Mouse (Mus musculus) forebrain, embryonic 12.5 days (tissue): ENCODE data around the gene Gpt2. TPM values are rescaled to one million over a fixed set of nuclear protein-coding genes. Genes with fewer than 3 reads are reported as not detected.

Experiments used
- ATAC-seq: fragments of 200-750 bp; cut with Nextera tagmentation; 2 replicates; pipeline ENCODE4 v1.8.0; 2017; ENCODE audit warnings: moderate TSS enrichment; ENCODE audit not compliant: low FRiP score
- H3K27ac ChIP-seq: fragments of 300-500 bp; sonication (generic); 2 replicates; pipeline ENCODE4 v1.5.1; 2016; ENCODE audit warnings: mild to moderate bottlenecking
- H3K27me3 ChIP-seq: fragments of 300-500 bp; sonication (generic); 2 replicates; pipeline ENCODE4 v1.6.1; 2016; ENCODE audit warnings: mild to moderate bottlenecking
- H3K36me3 ChIP-seq: fragments of 300-500 bp; sonication (generic); replicated peaks from 2 replicates; pipeline ENCODE4 v1.6.1; 2016; ENCODE audit warnings: mild to moderate bottlenecking
- H3K4me1 ChIP-seq: fragments of 300-500 bp; sonication (generic); 2 replicates; pipeline ENCODE4 v1.6.1; 2016
- H3K4me2 ChIP-seq: fragments of 300-500 bp; sonication (generic); 2 replicates; pipeline ENCODE4 v1.6.1; 2016; ENCODE audit warnings: mild to moderate bottlenecking, moderate library complexity
- H3K4me3 ChIP-seq: fragments of 300-500 bp; sonication (generic); replicated peaks from 2 replicates; pipeline ENCODE4 v1.5.1; 2016; ENCODE audit warnings: mild to moderate bottlenecking
- H3K9ac ChIP-seq: fragments of 300-500 bp; sonication (generic); 2 replicates; pipeline ENCODE4 v1.6.1; 2016; ENCODE audit warnings: mild to moderate bottlenecking
- H3K9me3 ChIP-seq: fragments of 300-500 bp; sonication (generic); 2 replicates; pipeline ENCODE4 v1.6.1; 2016
- WGBS: fragments of 180-500 bp; shearing (Covaris S2); methylation state at CpG from one replicate; pipeline ENCODE4 v1.1.7; 2016; 5-methylcytosine and 5-hydroxymethylcytosine counted together
- polyA plus RNA-seq: library from polyadenylated mRNA; unstranded; fragments of >200 nt; fragmentation: Nextera tagmentation; extraction: Ambion mirVana; gene quantifications from 2 replicates; pipeline ENCODE4 v1.2.1, GENCODE M21; 2016

Gene Gpt2
- polyA plus RNA-seq, 1 experiment from 2014 or later = 38.3 TPM

DNA sequence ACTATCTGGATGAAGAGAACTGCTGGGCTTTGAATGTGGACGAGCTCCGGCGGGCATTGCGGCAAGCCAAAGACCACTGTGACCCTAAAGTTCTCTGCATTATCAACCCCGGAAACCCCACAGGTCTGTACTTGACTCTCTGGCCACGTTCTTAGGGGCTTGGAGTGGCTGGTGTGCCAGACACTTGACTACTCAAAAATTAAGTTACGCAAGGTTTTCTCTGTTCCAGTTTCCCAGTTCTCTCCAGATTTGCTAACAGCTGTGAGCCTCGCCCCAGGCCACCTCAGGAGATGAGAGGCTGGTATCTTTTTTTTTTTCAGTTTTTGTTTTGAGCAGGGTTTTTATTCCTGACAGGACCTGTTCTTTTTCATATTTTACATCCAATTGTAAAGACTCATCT is 19.9 kb downstream of the Gpt2 start:
- Histone ChIP-seq H3K4me2 (no peak overlapping the region), H3K27ac (no peak overlapping the region), H3K9me3 (no peaks in the 10 kb centered on the region), H3K4me1 (no peaks in the 10 kb centered on the region), H3K4me3 (no peak overlapping the region), H3K27me3 (no peaks in the 10 kb centered on the region), H3K36me3 (peaks cover 78% of the 10 kb centered on the region), H3K9ac (no peak overlapping the region)
- WGBS = 92% methylated on average over 8 of the region's 8 CpGs
- no peak for ATAC-seq

DNA sequence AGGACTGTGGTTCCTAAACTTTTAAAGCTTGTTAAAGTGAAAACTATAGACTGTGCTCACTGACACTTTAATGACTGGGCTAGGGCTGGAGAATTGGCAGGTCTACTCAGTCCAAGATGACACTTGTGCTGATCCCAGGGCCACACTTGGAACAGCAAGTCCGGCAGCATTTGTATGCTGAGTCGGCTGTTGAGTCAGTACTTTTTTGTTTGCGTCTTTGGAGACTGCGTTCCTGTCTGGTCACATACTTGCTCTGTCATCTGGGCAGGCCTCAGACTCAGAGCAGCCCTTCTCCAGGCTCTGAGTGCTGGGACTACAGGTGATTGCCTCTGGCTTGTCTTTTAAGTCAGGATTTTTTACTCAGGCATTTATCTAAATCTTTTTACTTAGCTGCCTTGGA is 20.9 kb downstream of the Gpt2 start:
- Histone ChIP-seq H3K36me3 (peaks cover 84% of the 10 kb centered on the region), H3K4me3 (no peak overlapping the region), H3K27me3 (no peaks in the 10 kb centered on the region), H3K9ac (no peak overlapping the region), H3K27ac (no peak overlapping the region), H3K4me1 (no peaks in the 10 kb centered on the region), H3K9me3 (no peaks in the 10 kb centered on the region), H3K4me2 (no peak overlapping the region)
- WGBS = 87% methylated on average over 4 of the region's 4 CpGs
- ATAC-seq = no peak

DNA sequence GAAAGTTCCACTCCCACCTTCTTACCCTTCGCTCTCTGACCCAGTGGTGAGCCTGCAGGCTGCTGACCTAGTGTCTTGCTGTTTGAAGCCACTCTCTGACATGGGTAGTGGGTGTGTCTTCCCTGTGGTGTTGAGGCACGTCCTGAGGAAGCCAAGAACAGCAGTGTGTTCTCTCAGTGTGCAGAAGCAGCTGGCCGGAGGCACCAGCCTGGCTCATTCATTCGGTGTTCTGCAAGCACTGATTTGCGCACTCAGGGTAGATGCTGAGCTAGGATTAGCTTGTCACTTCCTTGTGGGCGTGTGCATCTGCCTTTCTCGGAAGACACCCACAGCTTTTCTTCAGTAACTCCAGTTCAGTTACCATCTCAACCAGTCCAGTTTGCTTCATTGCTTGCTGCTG is 23.0 kb downstream of the Gpt2 start:
- no peak overlapping the region for H3K27ac ChIP-seq
- WGBS = 79% methylated on average over 7 of the region's 7 CpGs
- no peaks in the 10 kb centered on the region for H3K9me3 ChIP-seq
- ATAC-seq = no peak
- no peaks in the 10 kb centered on the region for H3K27me3 ChIP-seq
- H3K9ac ChIP-seq = no peak overlapping the region
- no peaks in the 10 kb centered on the region for H3K4me1 ChIP-seq
- peaks cover 76% of the 10 kb centered on the region for H3K36me3 ChIP-seq
- no peak overlapping the region for H3K4me2 ChIP-seq
- H3K4me3 ChIP-seq = no peak overlapping the region

DNA sequence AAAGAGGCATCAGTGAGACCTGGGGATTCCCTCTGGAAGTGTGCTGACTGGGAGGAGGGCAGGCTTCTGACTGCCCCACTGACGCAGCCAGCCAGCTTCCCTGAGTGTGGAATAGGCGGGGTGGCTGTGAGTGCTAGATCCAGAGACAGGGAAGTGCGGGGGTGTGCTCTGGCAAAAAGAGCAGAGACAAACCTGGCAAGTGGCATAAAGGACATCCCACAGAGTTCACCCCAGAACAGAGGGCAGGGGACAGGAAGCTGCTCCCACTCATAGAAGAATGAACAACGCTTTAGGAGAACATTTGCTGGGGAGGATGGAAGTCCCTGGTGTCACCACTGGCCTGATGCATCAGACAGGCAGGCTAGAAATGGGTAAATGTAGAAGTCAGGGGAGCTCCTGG is 25.0 kb downstream of the Gpt2 start:
- Histone ChIP-seq H3K27me3 (no peaks in the 10 kb centered on the region), H3K4me2 (no peak overlapping the region), H3K27ac (no peak overlapping the region), H3K4me1 (no peaks in the 10 kb centered on the region), H3K9ac (no peak overlapping the region), H3K9me3 (no peaks in the 10 kb centered on the region), H3K4me3 (no peak overlapping the region), H3K36me3 (peaks cover 77% of the 10 kb centered on the region)
- WGBS = 91% methylated on average over 4 of the region's 4 CpGs
- ATAC-seq = no peak

DNA sequence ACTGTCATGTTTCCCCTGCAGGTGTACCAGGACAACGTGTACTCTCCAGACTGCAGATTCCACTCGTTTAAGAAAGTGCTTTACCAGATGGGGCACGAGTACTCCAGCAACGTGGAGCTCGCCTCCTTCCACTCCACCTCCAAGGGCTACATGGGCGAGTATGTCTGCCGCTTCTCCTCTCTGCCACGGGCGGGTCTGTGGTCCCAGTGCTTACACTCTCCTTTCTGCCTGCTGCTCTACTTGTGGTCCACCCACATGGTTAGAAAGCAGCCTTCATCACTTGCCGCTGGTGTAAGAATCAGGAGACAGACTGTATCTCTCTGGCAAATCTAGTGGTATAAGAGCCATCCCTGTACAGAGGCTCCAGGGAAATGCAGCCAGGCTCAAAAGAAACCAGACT is 25.6 kb downstream of the Gpt2 start:
- no peaks in the 10 kb centered on the region for H3K4me1 ChIP-seq
- no peaks in the 10 kb centered on the region for H3K9me3 ChIP-seq
- 93% methylated on average over 10 of the region's 10 CpGs for WGBS
- peaks cover 81% of the 10 kb centered on the region for H3K36me3 ChIP-seq
- no peak overlapping the region for H3K9ac ChIP-seq
- H3K27ac ChIP-seq = no peak overlapping the region
- no peak overlapping the region for H3K4me3 ChIP-seq
- no peak for ATAC-seq
- H3K27me3 ChIP-seq = no peaks in the 10 kb centered on the region
- H3K4me2 ChIP-seq = no peak overlapping the region

DNA sequence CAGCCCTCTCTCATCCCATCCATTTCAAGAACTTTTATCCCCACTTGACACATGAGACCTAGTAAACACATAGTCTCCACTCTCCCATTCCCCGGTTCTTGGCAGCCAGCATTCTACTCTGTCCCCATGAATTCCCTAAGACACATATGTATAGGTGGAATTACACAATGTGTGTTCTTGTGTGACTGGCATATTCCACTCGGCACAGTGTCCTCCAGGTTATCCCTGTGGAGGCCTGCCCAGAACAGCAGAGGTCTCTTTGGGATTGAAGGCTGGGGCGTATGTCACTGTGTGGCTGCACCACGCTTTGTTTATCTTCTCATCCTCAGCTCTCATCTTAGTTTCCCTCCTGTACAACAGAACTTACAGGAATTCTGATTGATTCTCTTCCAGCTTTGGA is 28.2 kb downstream of the Gpt2 start:
- Histone ChIP-seq H3K4me1 (no peaks in the 10 kb centered on the region), H3K4me3 (no peak overlapping the region), H3K4me2 (no peak overlapping the region), H3K27ac (no peak overlapping the region), H3K9me3 (no peaks in the 10 kb centered on the region), H3K27me3 (no peaks in the 10 kb centered on the region), H3K36me3 (peaks cover 81% of the 10 kb centered on the region), H3K9ac (no peak overlapping the region)
- no peak for ATAC-seq
- WGBS = 96% methylated on average over 4 of the region's 4 CpGs

DNA sequence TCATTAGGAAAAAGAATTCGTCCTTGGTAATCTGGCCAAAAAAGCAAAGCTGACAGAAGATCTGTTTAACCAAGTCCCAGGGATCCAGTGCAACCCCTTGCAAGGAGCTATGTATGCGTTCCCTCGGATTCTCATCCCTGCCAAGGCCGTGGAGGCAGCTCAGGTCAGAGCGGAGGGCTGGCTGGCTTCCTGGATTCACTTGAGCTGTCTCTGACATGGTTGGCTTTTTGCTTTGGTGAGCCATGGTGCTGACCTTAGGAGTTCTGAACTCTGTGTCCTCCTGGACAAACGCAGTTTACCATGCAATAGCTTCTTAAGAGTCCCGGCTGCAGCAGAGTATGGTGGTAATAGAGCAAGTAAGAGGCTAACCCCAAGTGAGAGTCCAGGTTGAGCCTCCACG is 29.0 kb downstream of the Gpt2 start:
- Histone ChIP-seq H3K36me3 (peaks cover 77% of the 10 kb centered on the region), H3K4me3 (no peak overlapping the region), H3K9ac (no peak overlapping the region), H3K27ac (no peak overlapping the region), H3K27me3 (no peaks in the 10 kb centered on the region), H3K4me2 (no peak overlapping the region), H3K9me3 (no peaks in the 10 kb centered on the region), H3K4me1 (no peaks in the 10 kb centered on the region)
- 93% methylated on average over 8 of the region's 8 CpGs for WGBS
- ATAC-seq = no peak

DNA sequence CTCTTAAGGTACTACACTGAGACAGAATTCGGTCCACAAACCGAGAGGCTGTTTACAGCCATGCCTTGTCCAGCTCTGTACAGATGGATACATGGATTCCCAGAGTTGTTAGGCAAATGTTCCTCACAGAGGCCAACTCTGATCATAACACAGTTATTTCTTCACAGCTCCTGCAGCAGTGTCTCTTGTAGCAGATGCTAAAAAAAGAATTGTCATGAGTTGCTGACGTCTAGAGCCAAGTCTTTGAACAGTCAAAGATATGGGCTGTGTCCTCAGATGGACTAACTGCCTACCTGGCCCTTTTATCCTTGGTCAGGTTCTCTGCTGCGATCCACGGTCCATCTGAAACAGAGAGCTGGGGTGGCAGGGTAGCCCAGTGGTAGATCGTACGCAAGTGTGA is 31.7 kb downstream of the Gpt2 start:
- H3K27me3 ChIP-seq = no peaks in the 10 kb centered on the region
- H3K4me2 ChIP-seq = no peak overlapping the region
- no peak for ATAC-seq
- no peaks in the 10 kb centered on the region for H3K9me3 ChIP-seq
- no peak overlapping the region for H3K4me3 ChIP-seq
- H3K4me1 ChIP-seq = no peaks in the 10 kb centered on the region
- H3K36me3 ChIP-seq = peaks cover 64% of the 10 kb centered on the region
- no peak overlapping the region for H3K27ac ChIP-seq
- H3K9ac ChIP-seq = no peak overlapping the region
- 95% methylated on average over 7 of the region's 7 CpGs for WGBS

DNA sequence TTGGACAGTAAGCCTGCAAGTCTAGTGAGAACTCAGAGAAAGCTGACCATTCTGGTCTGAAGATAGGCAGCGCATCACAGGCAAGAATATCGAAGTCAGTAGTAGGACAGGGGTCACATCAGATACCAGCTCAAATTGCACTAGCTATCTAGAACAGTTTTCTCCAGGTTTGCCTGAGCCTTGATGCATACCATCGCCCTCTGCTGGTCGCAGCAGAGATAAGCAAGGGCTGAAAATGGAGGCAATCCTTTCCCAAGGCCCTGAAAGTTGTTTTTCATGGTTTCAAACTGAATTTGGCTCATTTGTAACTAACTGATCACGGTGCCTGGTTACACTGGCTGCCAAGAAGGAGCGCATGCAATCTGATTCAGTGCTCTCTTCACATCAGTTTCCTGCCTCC is 33.7 kb downstream of the Gpt2 start:
- H3K9ac ChIP-seq = no peak overlapping the region
- H3K4me2 ChIP-seq = no peak overlapping the region
- no peak overlapping the region for H3K4me3 ChIP-seq
- ATAC-seq = no peak
- WGBS = 41% methylated on average over 6 of the region's 6 CpGs
- H3K27ac ChIP-seq = no peak overlapping the region
- peaks cover 50% of the 10 kb centered on the region for H3K36me3 ChIP-seq
- H3K9me3 ChIP-seq = no peaks in the 10 kb centered on the region
- H3K4me1 ChIP-seq = no peaks in the 10 kb centered on the region
- no peaks in the 10 kb centered on the region for H3K27me3 ChIP-seq

DNA sequence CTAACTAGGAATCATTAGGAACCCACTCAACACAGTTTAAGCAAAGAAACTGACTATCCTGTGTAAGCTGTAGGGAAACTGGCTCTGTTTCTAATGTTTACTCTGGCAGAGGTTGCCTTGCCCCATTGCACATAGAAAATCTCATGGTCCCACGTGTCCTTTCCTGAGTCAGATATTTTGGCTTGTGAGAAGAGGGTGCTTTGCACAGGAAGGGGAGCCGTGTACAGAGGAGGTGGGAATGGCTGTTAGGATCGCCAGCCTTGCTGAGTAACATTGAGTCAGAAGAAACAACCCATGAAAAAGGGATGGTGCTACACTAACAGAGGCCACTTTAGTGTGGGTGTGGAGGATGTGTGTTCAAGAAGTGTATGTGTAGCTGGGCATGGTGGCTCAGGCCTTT is 36.6 kb downstream of the Gpt2 start:
- WGBS = 82% methylated on average over 3 of the region's 3 CpGs
- no peak overlapping the region for H3K4me2 ChIP-seq
- ATAC-seq = no peak

DNA sequence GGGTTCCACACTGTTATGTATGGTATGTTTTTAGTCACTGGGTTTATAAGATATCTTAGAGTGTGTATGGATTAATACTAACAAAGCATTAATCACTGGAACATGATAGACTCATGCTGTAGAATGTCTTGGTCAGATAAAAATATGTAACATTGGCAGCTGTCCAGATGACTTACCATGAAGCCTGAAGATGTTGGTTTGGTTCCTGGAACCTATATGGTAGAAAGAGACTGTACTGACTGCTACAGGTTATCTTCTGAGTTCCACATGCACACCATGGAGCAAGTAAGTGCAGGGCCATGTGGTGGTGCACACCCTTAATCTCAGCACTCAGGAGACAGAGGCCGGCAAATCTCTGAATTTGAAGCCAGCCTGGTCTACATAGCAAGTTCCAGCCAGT is 38.3 kb downstream of the Gpt2 start:
- no peaks in the 10 kb centered on the region for H3K9me3 ChIP-seq
- no peak overlapping the region for H3K9ac ChIP-seq
- H3K27me3 ChIP-seq = no peaks in the 10 kb centered on the region
- no peaks in the 10 kb centered on the region for H3K4me1 ChIP-seq
- no peak overlapping the region for H3K27ac ChIP-seq
- no peak for ATAC-seq
- no peak overlapping the region for H3K4me2 ChIP-seq
- no peak overlapping the region for H3K4me3 ChIP-seq
- WGBS = 97% methylated on average over 1 of the region's 1 CpGs
- peaks cover 24% of the 10 kb centered on the region for H3K36me3 ChIP-seq

More for the DNA sequence above, 36.6 kb downstream of the Gpt2 start:
- no peaks in the 10 kb centered on the region for H3K9me3 ChIP-seq
- H3K27ac ChIP-seq = no peak overlapping the region
- no peak overlapping the region for H3K9ac ChIP-seq
- peaks cover 27% of the 10 kb centered on the region for H3K36me3 ChIP-seq
- H3K27me3 ChIP-seq = no peaks in the 10 kb centered on the region
- no peak overlapping the region for H3K4me3 ChIP-seq
- H3K4me1 ChIP-seq = no peaks in the 10 kb centered on the region

DNA sequence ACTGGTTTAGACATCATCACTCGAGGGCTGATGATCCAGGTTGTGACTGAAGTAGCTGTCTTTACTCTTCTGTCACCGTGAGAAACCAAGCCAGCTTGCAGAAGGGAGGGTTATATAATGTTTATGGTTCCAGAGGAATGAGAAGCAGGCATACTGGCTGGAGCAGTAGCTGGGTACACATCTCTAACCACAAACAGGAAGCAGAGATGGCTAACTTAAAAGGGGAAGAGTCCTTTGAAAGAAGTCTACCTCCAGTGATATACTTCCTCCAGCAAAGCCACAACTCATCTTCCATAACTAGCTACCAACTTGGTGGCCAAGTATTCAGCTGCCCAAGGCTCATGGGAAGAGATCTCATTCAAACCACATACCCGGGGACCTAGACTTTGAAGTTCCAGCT is 39.1 kb downstream of the Gpt2 start:
- Histone ChIP-seq H3K4me1 (no peaks in the 10 kb centered on the region), H3K4me3 (no peak overlapping the region), H3K9ac (no peak overlapping the region), H3K27me3 (no peaks in the 10 kb centered on the region), H3K4me2 (no peak overlapping the region), H3K27ac (no peak overlapping the region), H3K9me3 (no peaks in the 10 kb centered on the region), H3K36me3 (peaks cover 27% of the 10 kb centered on the region)
- no peak for ATAC-seq
- 95% methylated on average over 3 of the region's 3 CpGs for WGBS

DNA sequence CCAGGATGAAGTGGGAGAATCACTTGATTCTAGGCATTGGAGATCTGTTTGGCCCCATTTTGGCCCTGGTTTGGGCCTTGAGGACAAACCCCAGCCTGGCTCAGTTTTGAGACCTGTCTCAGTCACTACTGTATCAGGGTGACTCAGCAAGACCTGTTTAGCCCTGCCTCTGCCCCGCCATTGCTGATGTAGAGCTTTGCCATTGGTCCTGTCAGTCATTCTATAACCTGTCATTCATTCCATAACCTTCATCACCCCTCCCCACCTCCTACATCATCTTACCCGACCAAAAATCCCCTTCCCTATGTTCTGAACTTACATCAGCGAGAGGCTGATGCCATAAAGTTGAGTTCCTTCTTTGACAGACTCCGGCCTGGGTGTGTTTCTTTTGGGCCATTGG is 40.5 kb downstream of the Gpt2 start:
- Histone ChIP-seq H3K27ac (no peak overlapping the region), H3K4me3 (no peak overlapping the region), H3K9me3 (no peaks in the 10 kb centered on the region), H3K4me1 (no peaks in the 10 kb centered on the region), H3K9ac (no peak overlapping the region), H3K27me3 (no peaks in the 10 kb centered on the region), H3K36me3 (peaks cover 36% of the 10 kb centered on the region), H3K4me2 (no peak overlapping the region)
- ATAC-seq = no peak
- 87% methylated on average over 4 of the region's 4 CpGs for WGBS

DNA sequence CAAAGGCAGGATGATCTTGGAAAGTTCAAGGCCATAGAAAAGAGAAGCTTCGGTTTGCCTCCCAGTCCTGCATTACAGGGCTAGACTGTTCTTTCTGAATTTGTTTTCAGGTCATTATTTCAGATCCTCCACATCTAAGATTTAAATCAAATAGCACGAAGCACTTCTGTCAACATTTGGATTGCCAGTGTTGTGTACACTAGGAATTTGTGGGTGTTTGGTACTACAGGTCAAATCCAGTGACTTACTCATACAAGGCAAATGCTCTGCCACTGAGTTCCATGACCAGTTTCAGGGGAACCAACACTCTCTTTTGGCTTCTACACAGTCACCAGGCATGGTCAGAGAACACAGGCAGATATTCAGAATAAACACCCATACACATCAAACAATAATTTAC is 41.1 kb downstream of the Gpt2 start:
- no peak overlapping the region for H3K9ac ChIP-seq
- H3K9me3 ChIP-seq = no peaks in the 10 kb centered on the region
- H3K36me3 ChIP-seq = peaks cover 42% of the 10 kb centered on the region
- 93% methylated on average over 2 of the region's 2 CpGs for WGBS
- H3K27ac ChIP-seq = no peak overlapping the region
- no peak for ATAC-seq
- H3K4me2 ChIP-seq = no peak overlapping the region
- no peaks in the 10 kb centered on the region for H3K27me3 ChIP-seq
- no peak overlapping the region for H3K4me3 ChIP-seq
- H3K4me1 ChIP-seq = no peaks in the 10 kb centered on the region
